Mouse (Mus musculus) liver, adult 2 months (tissue): Measurements from ENCODE around the gene Tanc2. TPM values are rescaled to one million over a fixed set of nuclear protein-coding genes. Genes with fewer than 3 reads are reported as not detected.
A peak's percentile ranks its signal among the peaks of the same experiment; 100 is the strongest.

Experiments
- DNase-seq: peaks from one replicate; pipeline ENCODE4 v3.0.0-alpha.2; 2011; ENCODE audit warnings: low read depth, low spot score; ENCODE audit errors: extremely low read depth
- H3K27ac ChIP-seq: fragments of 200-500 bp; replicated peaks from 2 replicates; pipeline ENCODE4 v1.5.1; 2012; ENCODE audit warnings: low read depth, mild to moderate bottlenecking, control low read depth, inconsistent platforms, low read length; ENCODE audit not compliant: insufficient read depth
- H3K27me3 ChIP-seq: fragments of 200-500 bp; 2 replicates; pipeline ENCODE4 v1.6.1; 2012; ENCODE audit warnings: mild to moderate bottlenecking, moderate library complexity, low read length, inconsistent platforms; ENCODE audit not compliant: control insufficient read depth, insufficient read depth
- H3K36me3 ChIP-seq: fragments of 200-500 bp; 2 replicates; pipeline ENCODE4 v1.6.1; 2012; ENCODE audit warnings: low read length, inconsistent platforms; ENCODE audit not compliant: control insufficient read depth, insufficient read depth
- H3K4me1 ChIP-seq: fragments of 200-500 bp; 2 replicates; pipeline ENCODE4 v1.6.1; 2011; ENCODE audit warnings: low read length; ENCODE audit not compliant: control insufficient read depth, insufficient read depth
- H3K4me3 ChIP-seq: fragments of 200-500 bp; 2 replicates; pipeline ENCODE4 v1.5.1; 2011; ENCODE audit warnings: low read depth, mild to moderate bottlenecking, control low read depth, low read length, moderate library complexity; ENCODE audit not compliant: insufficient read depth
- H3K79me2 ChIP-seq: fragments of 200-500 bp; 2 replicates; pipeline ENCODE4 v1.6.1; 2012; ENCODE audit warnings: inconsistent platforms, mild to moderate bottlenecking, low read length, moderate library complexity; ENCODE audit not compliant: control insufficient read depth, insufficient read depth
- H3K9ac ChIP-seq: fragments of 200-500 bp; 2 replicates; pipeline ENCODE4 v1.6.1; 2012; ENCODE audit warnings: low read depth, mild to moderate bottlenecking, control low read depth, inconsistent platforms, low read length
- CTCF ChIP-seq: fragments of 200-500 bp; IDR thresholded peaks from 2 replicates; pipeline ENCODE4 v1.5.1; 2011; ENCODE audit warnings: low read depth, low read length, control low read depth
- POLR2A ChIP-seq: fragments of 200-500 bp; IDR thresholded peaks from 2 replicates; pipeline ENCODE4 v1.6.1; 2011; ENCODE audit warnings: low read length, control low read depth; ENCODE audit not compliant: insufficient read depth; ENCODE audit errors: extremely low read depth
- WGBS: fragments of 180-500 bp; shearing (Covaris S2); methylation state at CpG from one replicate; pipeline ENCODE4 v1.1.7; 2018; 5-methylcytosine and 5-hydroxymethylcytosine counted together
- polyA plus RNA-seq: library from polyadenylated mRNA; depleted of rRNA; stranded (reverse); fragments of >200 nt; gene quantifications from 2 replicates; pipeline ENCODE4 v1.2.3, GENCODE M21; 2012
- total RNA-seq: library from RNA; depleted of rRNA; stranded (reverse); fragments of >200 nt; gene quantifications from 2 replicates; pipeline ENCODE4 v1.2.3, GENCODE M21; 2014

Tanc2 gene
- total and polyA plus RNA-seq, 2 experiments, result 0.97 to 2.4 TPM

- WGBS, result 57% methylated on average over 2 of the region's 2 CpGs
- no peak overlapping the region for H3K9ac ChIP-seq
- peaks cover 4% of the 10 kb centered on the region; the same call in 1 of the 2 replicates for H3K4me1 ChIP-seq
- DNase-seq, result peak; percentile 79
- no peaks in the 10 kb centered on the region for H3K36me3 ChIP-seq
- H3K27ac ChIP-seq, result no peak overlapping the region
- H3K4me3 ChIP-seq, result no peak overlapping the region
- no peaks in the 10 kb centered on the region for H3K27me3 ChIP-seq
- H3K79me2 ChIP-seq, result peaks cover 2% of the 10 kb centered on the region; the same call in 1 of the 2 replicates
- TF ChIP-seq POLR2A, result no peak
- TF ChIP-seq CTCF, result no peak
Measured at GRCm38 (mm10) chr11:105654616-105655015, 64.8 kb downstream of the Tanc2 start.

- Histone ChIP-seq H3K36me3 (no peaks in the 10 kb centered on the region), H3K27ac (no peak overlapping the region), H3K9ac (no peak overlapping the region), H3K27me3 (no peaks in the 10 kb centered on the region), H3K4me1 (peaks cover 4% of the 10 kb centered on the region; the same call in 1 of the 2 replicates), H3K79me2 (peaks cover 2% of the 10 kb centered on the region; the same call in 1 of the 2 replicates), H3K4me3 (no peak overlapping the region)
- peak; percentile 28 for DNase-seq
- TF ChIP-seq POLR2A (no peak), CTCF (no peak)
- WGBS, result 83% methylated on average over 4 of the region's 4 CpGs
Measured at GRCm38 (mm10) chr11:105655335-105655734, 65.5 kb downstream of the Tanc2 start.

GRCm38 (mm10) chr11:105667879-105668278 lies 78.1 kb downstream of the Tanc2 start:
- no peak overlapping the region for H3K9ac ChIP-seq
- H3K27ac ChIP-seq, result no peak overlapping the region
- no peaks in the 10 kb centered on the region for H3K27me3 ChIP-seq
- TF ChIP-seq POLR2A (no peak), CTCF (no peak)
- DNase-seq, result no peak
- WGBS, result 100% methylated on average over 1 of the region's 1 CpGs
- no peak overlapping the region for H3K4me3 ChIP-seq
- H3K36me3 ChIP-seq, result no peaks in the 10 kb centered on the region
- H3K79me2 ChIP-seq, result no peaks in the 10 kb centered on the region
- no peaks in the 10 kb centered on the region for H3K4me1 ChIP-seq

GRCm38 (mm10) chr11:105678996-105679395 lies 89.2 kb downstream of the Tanc2 start:
- Histone ChIP-seq H3K36me3 (no peaks in the 10 kb centered on the region), H3K4me1 (no peaks in the 10 kb centered on the region), H3K27ac (no peak overlapping the region), H3K27me3 (no peaks in the 10 kb centered on the region), H3K4me3 (no peak overlapping the region), H3K79me2 (no peaks in the 10 kb centered on the region), H3K9ac (no peak overlapping the region)
- no peak for DNase-seq
- no peak for TF ChIP-seq POLR2A
- TF ChIP-seq CTCF, result no peak
- WGBS, result 92% methylated on average over 1 of the region's 1 CpGs

- TF ChIP-seq CTCF (no peak), POLR2A (no peak)
- no peak overlapping the region for H3K27ac ChIP-seq
- no peak overlapping the region for H3K4me3 ChIP-seq
- no peaks in the 10 kb centered on the region for H3K79me2 ChIP-seq
- H3K9ac ChIP-seq, result no peak overlapping the region
- H3K27me3 ChIP-seq, result no peaks in the 10 kb centered on the region
- no peaks in the 10 kb centered on the region for H3K4me1 ChIP-seq
- no peaks in the 10 kb centered on the region for H3K36me3 ChIP-seq
- peak; percentile 13 for DNase-seq
Measured at GRCm38 (mm10) chr11:105684747-105685146, 95.0 kb downstream of the Tanc2 start.

- H3K27me3 ChIP-seq, result no peaks in the 10 kb centered on the region
- TF ChIP-seq CTCF, result no peak
- no peak for TF ChIP-seq POLR2A
- no peaks in the 10 kb centered on the region for H3K36me3 ChIP-seq
- H3K79me2 ChIP-seq, result no peaks in the 10 kb centered on the region
- 81% methylated on average over 3 of the region's 3 CpGs for WGBS
- no peak overlapping the region for H3K4me3 ChIP-seq
- H3K27ac ChIP-seq, result no peak overlapping the region
- H3K9ac ChIP-seq, result no peak overlapping the region
- no peaks in the 10 kb centered on the region for H3K4me1 ChIP-seq
- DNase-seq, result no peak
Measured at GRCm38 (mm10) chr11:105700528-105700927, 110.7 kb downstream of the Tanc2 start.
